Mouse (Mus musculus): ENCODE results near the gene Tmed9.

The Tmed9 gene

GRCm38 (mm10) chr13:55573432-55573831, at the start of gene Tmed9:
Gene Tmed9 (plus strand): TSS chr13:55573732.
- DNase-seq: no peak

GRCm38 (mm10) chr13:55523951-55524600, 49.5 kb upstream of the Tmed9 start:
- no peak for DNase-seq

GRCm38 (mm10) chr13:55525733-55526553, 47.6 kb upstream of the Tmed9 start:
- DNase-seq: no peak

- DNase-seq: no peak
Observed at GRCm38 (mm10) chr13:55527212-55527611, 46.3 kb upstream of the Tmed9 start.

GRCm38 (mm10) chr13:55527834-55528772, 45.4 kb upstream of the Tmed9 start:
- no peak for DNase-seq

- DNase-seq: no peak
Observed at GRCm38 (mm10) chr13:55529198-55529915, 44.2 kb upstream of the Tmed9 start, which contains the start of gene Dok3. Gene Dok3 (minus strand): TSS chr13:55529296.

GRCm38 (mm10) chr13:55535191-55535590, 38.3 kb upstream of the Tmed9 start:
- no peak for DNase-seq

GRCm38 (mm10) chr13:55535796-55536193, 37.7 kb upstream of the Tmed9 start:
- DNase-seq: peak in 1 of 2 experiments; percentile 28

- peak; percentile 99 to 100 for DNase-seq
Observed at GRCm38 (mm10) chr13:55536194-55537175, 37.0 kb upstream of the Tmed9 start, which contains the start of gene Ddx41. Gene Ddx41 (minus strand): TSS chr13:55536658.

- peak in 1 of 2 experiments; percentile 29 for DNase-seq
Observed at GRCm38 (mm10) chr13:55540933-55541332, 32.6 kb upstream of the Tmed9 start.

- peak; percentile 25 to 26 for DNase-seq
Observed at GRCm38 (mm10) chr13:55542891-55543290, 30.6 kb upstream of the Tmed9 start.

GRCm38 (mm10) chr13:55543447-55543846, 30.1 kb upstream of the Tmed9 start:
- no peak for DNase-seq

- DNase-seq: no peak
Observed at GRCm38 (mm10) chr13:55544792-55545191, 28.7 kb upstream of the Tmed9 start.

- DNase-seq: no peak
Observed at GRCm38 (mm10) chr13:55547916-55548315, 25.6 kb upstream of the Tmed9 start.

GRCm38 (mm10) chr13:55548426-55548825, 25.1 kb upstream of the Tmed9 start:
- no peak for DNase-seq

GRCm38 (mm10) chr13:55549061-55549460, 24.5 kb upstream of the Tmed9 start:
- DNase-seq: no peak

GRCm38 (mm10) chr13:55555921-55556320, 17.6 kb upstream of the Tmed9 start:
- DNase-seq: no peak

GRCm38 (mm10) chr13:55557499-55557898, 16.0 kb upstream of the Tmed9 start:
- DNase-seq: no peak

- DNase-seq: no peak
Observed at GRCm38 (mm10) chr13:55563266-55563879, 10.2 kb upstream of the Tmed9 start.

- no peak for DNase-seq
Observed at GRCm38 (mm10) chr13:55567001-55567400, 6.5 kb upstream of the Tmed9 start.
